Mouse (Mus musculus): ENCODE results near the gene Fam49a.

DNA sequence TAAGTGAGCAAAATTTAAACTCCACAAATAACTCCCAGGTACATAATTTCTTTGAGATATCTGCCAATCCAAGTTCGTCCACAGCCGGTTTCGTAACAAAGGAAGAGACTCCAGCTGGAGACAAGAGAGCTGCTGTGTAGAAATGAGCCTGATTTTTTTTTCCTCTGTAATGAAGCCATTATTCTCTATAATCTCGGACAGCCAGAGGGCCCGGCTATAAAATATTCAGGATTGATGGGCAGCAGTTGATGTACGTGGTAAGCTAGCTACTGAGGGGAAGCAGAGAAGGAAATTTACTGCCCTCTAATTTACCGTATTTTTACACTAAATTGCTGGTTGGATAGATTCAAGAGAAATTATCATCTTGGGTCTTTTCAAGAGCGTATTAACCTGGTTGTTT is 102.3 kb downstream of the Fam49a start:
- TF ChIP-seq CTCF (IDR thresholded peaks at IDR 0.05; ENCODE audit: low read depth, low read length): no peak
- no peak for TF ChIP-seq POLR2A (IDR thresholded peaks at IDR 0.05; ENCODE audit: insufficient read depth, low read length)

All from ES-Bruce4 (cell line).